Mouse (Mus musculus): ENCODE data around the gene Med19.

GRCm38 (mm10) chr2:84688080-84688844 is 10.1 kb downstream of the Med19 start:
- TF ChIP-seq POLR2A (IDR thresholded peaks at IDR 0.05; ENCODE audit: low read depth, low read length) (no peak), CTCF (IDR thresholded peaks at IDR 0.05; ENCODE audit: extremely low read depth, insufficient read length, insufficient replicate concordance, low read depth, low read length) (no peak)
